Mouse (Mus musculus) limb, embryonic 11.5 days (tissue): ENCODE results near the gene Trpm2. TPM values are rescaled to one million over a fixed set of nuclear protein-coding genes. Genes with fewer than 3 reads are reported as not detected.
A peak's percentile ranks its signal among the peaks of the same experiment; 100 is the strongest.

Experiments used
- ATAC-seq: fragments of 200-750 bp; cut with Nextera tagmentation; 2 replicates; pipeline ENCODE4 v1.8.0; 2017; ENCODE audit warnings: low read depth; ENCODE audit not compliant: insufficient number of reproducible peaks, low FRiP score, low TSS enrichment
- DNase-seq: peaks from one replicate; pipeline ENCODE4 v3.0.0-alpha.2; 2015; ENCODE audit warnings: low spot score
- H3K27ac ChIP-seq: fragments of 300-500 bp; sonication (generic); replicated peaks from 2 replicates; pipeline ENCODE4 v1.5.1; 2014; ENCODE audit warnings: low read depth, mild to moderate bottlenecking, low read length
- H3K27me3 ChIP-seq: fragments of 300-500 bp; sonication (generic); 2 replicates; pipeline ENCODE4 v1.6.1; 2014; ENCODE audit warnings: mild to moderate bottlenecking, low read length, mixed read lengths; ENCODE audit not compliant: control insufficient read depth, insufficient read depth
- H3K36me3 ChIP-seq: fragments of 300-500 bp; sonication (generic); 2 replicates; pipeline ENCODE4 v1.6.1; 2014; ENCODE audit warnings: mild to moderate bottlenecking, low read length, moderate library complexity, mixed read lengths; ENCODE audit not compliant: control insufficient read depth, insufficient read depth
- H3K4me1 ChIP-seq: fragments of 300-500 bp; sonication (generic); 2 replicates; pipeline ENCODE4 v1.6.1; 2014; ENCODE audit warnings: low read length, mixed read lengths; ENCODE audit not compliant: control insufficient read depth, insufficient read depth
- H3K4me2 ChIP-seq: fragments of 300-500 bp; sonication (generic); 2 replicates; pipeline ENCODE4 v1.6.1; 2014; ENCODE audit warnings: low read depth, mild to moderate bottlenecking, moderate library complexity; ENCODE audit not compliant: severe bottlenecking
- H3K4me3 ChIP-seq: fragments of 300-500 bp; sonication (generic); 2 replicates; pipeline ENCODE4 v1.5.1; 2014; ENCODE audit warnings: low read depth, low read length
- H3K9ac ChIP-seq: fragments of 300-500 bp; sonication (generic); 2 replicates; pipeline ENCODE4 v1.6.1; 2014; ENCODE audit warnings: mild to moderate bottlenecking, low read length
- H3K9me3 ChIP-seq: fragments of 300-500 bp; sonication (generic); 2 replicates; pipeline ENCODE4 v1.6.1; 2016; ENCODE audit warnings: low read length; ENCODE audit not compliant: control insufficient read depth
- WGBS: fragments of 180-500 bp; shearing (Covaris S2); extraction: QIAGEN DNeasy Blood & Tissue Kit; methylation state at CpG from one replicate; pipeline ENCODE4 v1.1.7; 2014; 5-methylcytosine and 5-hydroxymethylcytosine counted together
- polyA plus RNA-seq: library from polyadenylated mRNA; unstranded; fragments of >200 nt; fragmentation: Nextera tagmentation; extraction: Ambion mirVana; gene quantifications from 2 replicates; pipeline ENCODE4 v1.2.1, GENCODE M21; 2014

The Trpm2 gene
- polyA plus RNA-seq, 1 experiment from 2014 or later: 0.27 TPM

- H3K4me3 ChIP-seq: no peak overlapping the region
- no peaks in the 10 kb centered on the region for H3K9me3 ChIP-seq
- peak; percentile 60 for DNase-seq
- H3K36me3 ChIP-seq: no peaks in the 10 kb centered on the region
- no peak overlapping the region for H3K4me2 ChIP-seq
- H3K27ac ChIP-seq: no peak overlapping the region
- no peaks in the 10 kb centered on the region for H3K27me3 ChIP-seq
- no peaks in the 10 kb centered on the region for H3K4me1 ChIP-seq
- 52% methylated on average over 12 of the region's 12 CpGs for WGBS
- H3K9ac ChIP-seq: no peak overlapping the region
- ATAC-seq: no peak
Measured at GRCm38 (mm10) chr10:77886007-77886747, 84.2 kb downstream of the Trpm2 start.

- Histone ChIP-seq H3K27ac (no peak overlapping the region), H3K4me3 (no peak overlapping the region), H3K27me3 (no peaks in the 10 kb centered on the region), H3K4me2 (no peak overlapping the region), H3K9ac (no peak overlapping the region), H3K4me1 (no peaks in the 10 kb centered on the region), H3K9me3 (no peaks in the 10 kb centered on the region), H3K36me3 (no peaks in the 10 kb centered on the region)
- ATAC-seq (no peak), DNase-seq (no peak)
- WGBS: 86% methylated on average over 5 of the region's 5 CpGs
Measured at GRCm38 (mm10) chr10:77882553-77882952, 87.8 kb downstream of the Trpm2 start.

DNA sequence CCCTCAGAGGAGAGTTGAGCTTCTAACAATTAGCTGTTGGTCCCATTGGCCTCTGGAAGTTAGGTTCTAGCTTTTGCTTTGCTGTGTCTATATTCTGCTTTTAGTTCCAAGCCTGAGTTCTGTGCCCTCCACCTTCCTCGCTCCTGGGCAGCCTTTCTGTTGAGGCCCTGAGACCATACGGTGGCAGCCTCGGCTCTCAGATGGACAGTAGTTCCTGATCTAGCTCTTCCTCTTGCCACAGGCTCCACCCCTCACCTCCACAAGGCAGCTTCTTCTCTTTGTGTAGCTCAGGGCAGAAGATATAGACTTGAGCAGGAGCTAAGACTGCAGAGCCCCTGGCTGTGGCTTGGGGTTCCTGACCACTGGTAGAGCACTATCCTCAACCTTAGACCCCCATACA, 90.1 kb downstream of the Trpm2 start:
- DNase-seq: no peak
- H3K4me3 ChIP-seq: no peak overlapping the region
- H3K27me3 ChIP-seq: no peaks in the 10 kb centered on the region
- no peaks in the 10 kb centered on the region for H3K9me3 ChIP-seq
- no peak for ATAC-seq
- H3K4me2 ChIP-seq: no peak overlapping the region
- no peak overlapping the region for H3K9ac ChIP-seq
- WGBS: 84% methylated on average over 3 of the region's 3 CpGs
- no peak overlapping the region for H3K27ac ChIP-seq
- H3K36me3 ChIP-seq: no peaks in the 10 kb centered on the region
- H3K4me1 ChIP-seq: no peaks in the 10 kb centered on the region

- no peaks in the 10 kb centered on the region for H3K27me3 ChIP-seq
- H3K9me3 ChIP-seq: no peaks in the 10 kb centered on the region
- H3K9ac ChIP-seq: no peak overlapping the region
- no peak overlapping the region for H3K27ac ChIP-seq
- no peak overlapping the region for H3K4me2 ChIP-seq
- WGBS: 62% methylated on average over 6 of the region's 6 CpGs
- no peaks in the 10 kb centered on the region for H3K4me1 ChIP-seq
- no peaks in the 10 kb centered on the region for H3K36me3 ChIP-seq
- DNase-seq (peak; percentile 29), ATAC-seq (no peak)
- no peak overlapping the region for H3K4me3 ChIP-seq
Measured at GRCm38 (mm10) chr10:77878985-77879384, 91.4 kb downstream of the Trpm2 start.

GRCm38 (mm10) chr10:77869651-77870050, 100.7 kb downstream of the Trpm2 start:
- H3K27me3 ChIP-seq: no peaks in the 10 kb centered on the region
- DNase-seq (no peak), ATAC-seq (no peak)
- H3K9me3 ChIP-seq: no peaks in the 10 kb centered on the region
- WGBS: 88% methylated on average over 7 of the region's 7 CpGs
- no peak overlapping the region for H3K27ac ChIP-seq
- no peak overlapping the region for H3K4me2 ChIP-seq
- H3K9ac ChIP-seq: no peak overlapping the region
- H3K4me1 ChIP-seq: no peaks in the 10 kb centered on the region
- H3K4me3 ChIP-seq: no peak overlapping the region
- no peaks in the 10 kb centered on the region for H3K36me3 ChIP-seq

- Histone ChIP-seq H3K27ac (no peak overlapping the region), H3K4me2 (no peak overlapping the region), H3K9ac (no peak overlapping the region), H3K9me3 (no peaks in the 10 kb centered on the region), H3K27me3 (no peaks in the 10 kb centered on the region), H3K4me1 (no peaks in the 10 kb centered on the region), H3K36me3 (no peaks in the 10 kb centered on the region), H3K4me3 (no peak overlapping the region)
- DNase-seq (peak; percentile 45), ATAC-seq (no peak)
- WGBS: 10% methylated on average over 1 of the region's 1 CpGs
Measured at GRCm38 (mm10) chr10:77867546-77867945, 102.8 kb downstream of the Trpm2 start.

- Histone ChIP-seq H3K4me2 (peak overlapping the region; percentile 36), H3K27ac (no peak overlapping the region), H3K4me1 (no peaks in the 10 kb centered on the region), H3K36me3 (no peaks in the 10 kb centered on the region), H3K9ac (0 out of 2 replicates have a peak overlapping the region, but pooled peaks have one; percentile 13), H3K27me3 (no peaks in the 10 kb centered on the region), H3K4me3 (no peak overlapping the region), H3K9me3 (no peaks in the 10 kb centered on the region)
- 30% methylated on average over 11 of the region's 11 CpGs for WGBS
- no peak for ATAC-seq
- no peak for DNase-seq
Measured at GRCm38 (mm10) chr10:77864762-77865143, 105.6 kb downstream of the Trpm2 start.

GRCm38 (mm10) chr10:77864067-77864761, 106.1 kb downstream of the Trpm2 start:
- 28% methylated on average over 14 of the region's 14 CpGs for WGBS
- peak overlapping the region; percentile 36 for H3K4me2 ChIP-seq
- no peak overlapping the region for H3K4me3 ChIP-seq
- no peak overlapping the region for H3K27ac ChIP-seq
- 0 out of 2 replicates have a peak overlapping the region, but pooled peaks have one; percentile 13 for H3K9ac ChIP-seq
- ATAC-seq (peak; percentile 73), DNase-seq (peak; percentile 66)
- no peaks in the 10 kb centered on the region for H3K4me1 ChIP-seq
- H3K27me3 ChIP-seq: no peaks in the 10 kb centered on the region
- no peaks in the 10 kb centered on the region for H3K9me3 ChIP-seq
- H3K36me3 ChIP-seq: no peaks in the 10 kb centered on the region
